Mouse (Mus musculus) cerebellum, adult 2 months (tissue): ENCODE data around the gene Ccdc42.

Experiments
- CTCF ChIP-seq: fragments of 200-500 bp; IDR thresholded peaks from 2 replicates; pipeline ENCODE4 v1.5.1; 2011; ENCODE audit warnings: low read depth, mild to moderate bottlenecking, control low read depth, low read length, moderate library complexity, borderline replicate concordance; ENCODE audit not compliant: insufficient read depth
- POLR2A ChIP-seq: fragments of 200-500 bp; IDR thresholded peaks from 2 replicates; pipeline ENCODE4 v1.6.1; 2011; ENCODE audit warnings: low read length, control low read depth, borderline replicate concordance; ENCODE audit not compliant: insufficient read depth

DNA sequence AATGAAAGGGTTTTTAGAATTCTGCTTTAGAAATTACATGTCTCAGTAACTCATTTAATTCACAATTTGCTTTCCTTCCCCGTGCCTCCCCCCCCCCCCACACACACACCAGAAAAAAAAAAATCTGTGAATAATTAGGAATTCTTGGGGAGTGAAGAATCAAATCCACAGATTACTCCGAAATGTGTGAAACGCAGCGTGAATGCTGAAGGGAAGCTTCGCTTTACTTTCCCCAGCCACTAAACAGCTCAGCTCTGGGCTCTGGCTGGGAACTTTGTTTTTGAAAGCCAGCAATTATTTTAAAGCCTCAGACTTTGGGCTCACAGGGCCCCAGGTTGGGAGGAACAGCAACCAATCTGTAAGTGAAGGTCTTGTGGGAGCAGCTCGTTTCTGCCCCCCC is 6.3 kb upstream of the Ccdc42 start:
- TF ChIP-seq CTCF (no peak), POLR2A (no peak)
